Mouse (Mus musculus): Measurements from ENCODE around the gene Kif1b. TPM values are rescaled to one million over a fixed set of nuclear protein-coding genes. Genes with fewer than 3 reads are reported as not detected.

Gene Kif1b
- total RNA-seq (2017), result 23.9 to 67.6 TPM (median 31.8 TPM) in 3 replicates

GRCm38 (mm10) chr4:149307596-149308490 is at the start of gene Kif1b:
Gene Kif1b (minus strand): TSS chr4:149307693.
- peak; percentile 99 for ATAC-seq (replicated peaks; ENCODE audit: insufficient number of reproducible peaks, low FRiP score, low TSS enrichment, poor library complexity, severe bottlenecking)

DNA sequence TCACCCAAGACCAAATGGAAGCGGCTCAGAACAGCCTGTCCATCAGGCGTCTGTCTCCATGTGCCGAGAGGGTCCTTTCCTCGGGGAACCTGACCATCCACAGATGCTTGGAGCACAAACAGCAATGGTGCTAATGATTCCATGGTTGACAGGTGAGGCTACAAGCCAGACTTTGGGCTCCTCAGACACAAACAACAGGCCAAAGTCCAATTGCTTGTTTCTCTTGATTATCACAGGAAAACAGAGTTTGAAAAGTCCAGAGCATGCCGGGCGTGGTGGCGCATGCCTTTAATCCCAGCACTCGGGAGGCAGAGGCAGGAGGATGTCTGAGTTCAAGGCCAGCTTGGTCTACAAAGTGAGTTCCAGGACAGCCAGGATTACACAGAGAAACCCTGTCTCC is 47.2 kb upstream of the Kif1b start:
- no peak for ATAC-seq (replicated peaks; ENCODE audit: insufficient number of reproducible peaks, low FRiP score, low TSS enrichment, poor library complexity, severe bottlenecking)

DNA sequence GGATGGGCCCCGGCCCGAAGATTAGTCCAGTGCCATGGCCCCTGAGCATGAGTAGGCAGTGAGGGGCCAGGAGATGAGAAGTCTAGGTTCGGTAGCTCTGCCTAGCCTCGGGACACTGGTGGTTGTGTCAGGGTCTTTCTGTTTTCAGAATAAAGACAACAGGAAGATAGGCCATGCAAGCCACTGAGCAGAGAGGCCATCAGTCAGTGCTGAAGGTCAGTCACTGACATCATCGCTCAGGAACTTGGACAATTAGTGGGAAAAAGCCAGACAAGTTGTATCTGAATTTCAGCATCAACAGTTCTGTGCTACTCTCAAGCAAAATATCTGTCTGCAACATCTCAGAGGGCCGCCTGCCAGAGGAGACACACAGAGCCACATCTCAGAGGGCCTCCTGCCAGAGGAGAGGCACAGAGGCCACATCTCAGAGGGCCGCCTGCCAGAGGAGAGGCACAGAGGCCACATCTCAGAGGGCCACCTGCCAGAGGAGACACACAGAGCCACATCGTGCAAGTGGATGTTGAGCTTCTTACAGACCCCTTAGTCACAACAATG is 44.2 kb upstream of the Kif1b start:
- no peak for ATAC-seq (replicated peaks; ENCODE audit: insufficient number of reproducible peaks, low FRiP score, low TSS enrichment, poor library complexity, severe bottlenecking)

DNA sequence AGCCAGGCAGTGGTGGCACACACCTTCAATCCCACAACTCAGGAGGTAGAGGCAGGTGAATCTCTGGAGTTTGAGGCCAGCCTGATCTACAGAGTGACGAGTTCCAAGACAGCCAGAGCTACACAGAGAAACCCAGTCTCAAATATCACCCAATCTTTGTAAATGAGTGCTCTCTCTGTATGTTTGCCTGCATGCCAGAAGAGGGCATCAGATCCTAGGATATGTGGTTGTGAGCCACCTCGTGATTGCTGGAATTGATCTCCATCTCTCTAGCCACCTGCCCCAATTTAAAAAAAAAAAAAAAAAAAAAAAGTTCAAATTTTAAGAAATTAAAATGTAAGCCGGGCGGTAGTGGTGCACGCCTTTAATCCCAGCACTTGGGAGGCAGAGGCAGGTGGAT is 41.5 kb upstream of the Kif1b start:
- no peak for ATAC-seq (replicated peaks; ENCODE audit: insufficient number of reproducible peaks, low FRiP score, low TSS enrichment, poor library complexity, severe bottlenecking)

DNA sequence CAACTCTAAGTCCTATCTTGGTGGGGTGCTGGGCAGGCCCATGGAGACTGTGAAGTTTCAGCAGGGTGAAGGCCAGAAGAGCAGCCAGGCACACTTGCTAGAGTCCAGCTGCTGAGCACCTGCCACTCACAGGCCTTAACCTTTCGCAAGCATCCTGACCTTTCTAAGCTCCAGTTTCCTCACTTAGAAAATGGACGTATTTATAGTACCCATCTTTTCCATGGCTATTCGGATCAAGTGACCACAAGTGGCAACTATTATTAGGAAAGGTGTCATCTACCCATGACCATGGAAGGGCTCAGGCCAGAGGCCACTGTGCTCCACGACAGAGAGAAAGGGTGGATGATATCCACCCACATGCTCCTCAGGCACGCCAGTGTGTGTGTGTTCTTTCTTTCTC is 38.4 kb upstream of the Kif1b start:
- no peak for ATAC-seq (replicated peaks; ENCODE audit: insufficient number of reproducible peaks, low FRiP score, low TSS enrichment, poor library complexity, severe bottlenecking)

DNA sequence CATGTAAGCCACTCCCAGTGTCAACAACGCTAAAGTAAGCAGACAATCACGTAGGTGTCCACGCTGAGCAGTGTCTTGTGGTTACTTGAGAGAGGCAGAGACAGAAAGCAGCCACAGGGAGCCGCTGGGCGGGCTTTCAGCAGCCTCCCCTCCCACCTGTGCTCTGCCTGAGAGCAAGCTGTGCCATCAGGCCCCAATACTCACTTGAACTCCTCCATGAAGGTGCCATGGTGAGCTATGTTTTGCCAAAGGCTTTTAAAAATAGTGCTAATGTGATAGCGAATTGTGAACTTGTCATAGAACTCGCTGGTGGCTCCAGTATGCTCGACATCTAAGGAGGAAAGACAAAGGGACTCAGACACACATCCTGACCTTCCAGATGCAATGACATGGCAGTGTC is 36.8 kb upstream of the Kif1b start:
- no peak for ATAC-seq (replicated peaks; ENCODE audit: insufficient number of reproducible peaks, low FRiP score, low TSS enrichment, poor library complexity, severe bottlenecking)

DNA sequence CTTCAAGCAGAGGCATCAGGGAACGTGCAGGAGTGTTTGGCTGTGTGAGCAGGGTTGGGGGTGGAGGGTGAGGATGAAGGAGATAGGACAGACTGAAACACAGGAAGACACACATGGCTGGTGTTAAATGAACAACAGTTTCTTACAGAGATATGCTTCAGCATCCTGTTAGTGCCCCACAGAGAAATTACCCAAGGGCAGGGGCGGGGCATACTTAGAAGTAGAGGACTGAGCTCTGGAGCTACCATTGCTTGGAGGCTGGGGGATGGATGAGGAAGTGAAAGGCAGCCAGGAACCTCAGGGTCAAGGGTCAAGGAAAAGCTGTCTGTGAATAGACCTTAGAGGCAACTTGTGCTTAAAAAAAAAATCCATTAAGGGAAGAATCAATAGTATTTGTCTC is 33.2 kb upstream of the Kif1b start:
- peak; percentile 64 for ATAC-seq (replicated peaks; ENCODE audit: insufficient number of reproducible peaks, low FRiP score, low TSS enrichment, poor library complexity, severe bottlenecking)

DNA sequence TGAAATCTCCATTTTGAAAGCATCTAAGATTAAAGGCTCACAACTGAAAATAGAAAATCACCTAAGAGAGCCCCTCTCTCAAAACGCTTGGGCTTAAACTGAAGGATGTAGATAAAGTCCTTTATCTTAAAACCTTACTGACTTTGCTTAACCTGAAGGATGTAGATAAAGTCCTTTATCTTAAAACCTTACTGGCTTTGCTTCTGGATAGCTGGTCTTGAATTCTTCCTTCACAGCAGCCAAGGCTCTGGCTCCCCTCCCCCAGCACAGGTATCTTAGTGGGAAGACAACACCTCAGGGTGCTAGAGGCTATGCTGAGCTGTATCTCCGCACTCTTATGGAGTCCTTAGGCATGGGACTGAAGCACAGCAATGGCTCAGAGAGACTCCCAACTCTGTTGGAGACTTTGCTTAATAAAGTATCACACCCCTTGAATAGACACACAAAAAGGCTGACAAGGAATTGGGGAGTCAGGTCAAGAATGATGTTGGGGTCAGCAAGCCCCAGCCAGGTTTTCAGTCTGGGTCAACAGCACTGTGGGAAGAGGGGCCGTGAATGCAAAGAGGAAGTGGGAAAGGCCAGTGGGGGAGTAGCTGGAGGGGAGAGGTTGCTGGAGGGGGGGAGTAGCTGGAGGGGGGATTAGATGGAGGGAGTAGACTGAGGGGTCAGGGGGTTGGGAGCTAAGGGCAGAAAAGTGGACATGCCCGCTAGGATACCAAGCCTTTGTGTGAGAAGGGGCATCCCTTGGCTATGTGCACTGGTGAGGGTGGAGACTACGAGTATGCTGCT is 32.1 kb upstream of the Kif1b start:
- ATAC-seq (replicated peaks; ENCODE audit: insufficient number of reproducible peaks, low FRiP score, low TSS enrichment, poor library complexity, severe bottlenecking), result no peak

DNA sequence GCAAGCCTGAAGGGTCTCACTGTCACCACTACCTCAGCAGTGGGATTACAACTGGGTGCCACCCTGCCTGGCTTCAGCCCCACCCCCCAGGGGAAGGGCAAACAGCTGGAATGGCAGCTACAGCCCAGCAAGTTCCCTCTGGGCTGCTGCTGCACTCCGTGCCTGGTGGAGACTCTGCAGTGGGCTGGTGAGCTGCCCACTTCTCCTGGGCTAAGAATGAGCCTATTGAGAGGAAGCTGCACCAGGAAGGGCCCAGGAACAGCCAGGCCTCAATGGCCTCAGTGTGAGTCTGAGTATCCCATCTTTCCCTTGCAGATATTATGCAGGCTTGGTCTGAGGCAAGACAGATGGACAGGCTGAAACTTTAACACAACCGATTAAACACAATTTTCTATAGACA is 30.6 kb upstream of the Kif1b start:
- no peak for ATAC-seq (replicated peaks; ENCODE audit: insufficient number of reproducible peaks, low FRiP score, low TSS enrichment, poor library complexity, severe bottlenecking)

DNA sequence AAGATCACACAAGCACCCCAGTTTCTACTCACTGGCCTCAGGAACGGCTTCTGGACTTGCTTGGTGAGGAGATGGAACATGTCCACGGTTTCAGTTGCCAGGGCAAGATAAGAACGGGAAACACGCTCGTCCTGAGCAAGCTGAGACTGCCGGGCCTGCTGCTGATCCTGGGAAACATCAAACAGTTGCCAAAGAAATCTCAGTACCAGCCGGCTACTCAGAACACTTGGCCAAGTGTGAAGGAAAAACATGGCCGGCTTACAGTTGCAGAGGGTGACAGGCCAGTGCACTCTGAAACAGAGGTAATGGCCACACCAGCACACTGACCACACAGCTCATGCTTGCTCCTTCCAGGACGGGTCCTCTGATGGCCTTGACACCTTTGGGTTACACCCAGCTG is 29.9 kb upstream of the Kif1b start:
- ATAC-seq (replicated peaks; ENCODE audit: insufficient number of reproducible peaks, low FRiP score, low TSS enrichment, poor library complexity, severe bottlenecking), result no peak; the same call in 1 of the 2 replicates

GRCm38 (mm10) chr4:149336302-149336701 is 28.8 kb upstream of the Kif1b start:
- ATAC-seq (replicated peaks; ENCODE audit: insufficient number of reproducible peaks, low FRiP score, low TSS enrichment, poor library complexity, severe bottlenecking), result no peak

DNA sequence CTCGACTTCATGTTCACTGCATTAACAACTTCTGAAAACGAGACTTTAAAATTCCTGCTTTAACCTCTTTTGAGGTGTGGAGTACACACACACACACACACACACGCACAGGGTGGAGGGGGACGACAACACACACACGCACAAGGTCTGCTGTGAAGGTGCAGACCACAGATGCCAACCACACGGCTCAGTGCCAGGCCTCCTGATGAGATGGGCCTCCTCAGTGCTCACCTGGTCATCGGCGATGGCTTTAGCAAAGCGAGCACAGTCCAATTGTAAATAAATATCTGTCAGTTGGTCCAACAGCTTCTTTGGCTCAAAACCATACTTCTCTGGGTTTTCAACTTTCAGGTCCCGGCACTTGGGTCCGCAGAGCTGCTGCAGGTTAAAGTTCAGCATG is 27.4 kb upstream of the Kif1b start:
- no peak for ATAC-seq (replicated peaks; ENCODE audit: insufficient number of reproducible peaks, low FRiP score, low TSS enrichment, poor library complexity, severe bottlenecking)

- ATAC-seq (replicated peaks; ENCODE audit: insufficient number of reproducible peaks, low FRiP score, low TSS enrichment, poor library complexity, severe bottlenecking), result no peak
These were observed 25.2 kb upstream of the Kif1b start for GRCm38 (mm10) chr4:149332726-149333125.

DNA sequence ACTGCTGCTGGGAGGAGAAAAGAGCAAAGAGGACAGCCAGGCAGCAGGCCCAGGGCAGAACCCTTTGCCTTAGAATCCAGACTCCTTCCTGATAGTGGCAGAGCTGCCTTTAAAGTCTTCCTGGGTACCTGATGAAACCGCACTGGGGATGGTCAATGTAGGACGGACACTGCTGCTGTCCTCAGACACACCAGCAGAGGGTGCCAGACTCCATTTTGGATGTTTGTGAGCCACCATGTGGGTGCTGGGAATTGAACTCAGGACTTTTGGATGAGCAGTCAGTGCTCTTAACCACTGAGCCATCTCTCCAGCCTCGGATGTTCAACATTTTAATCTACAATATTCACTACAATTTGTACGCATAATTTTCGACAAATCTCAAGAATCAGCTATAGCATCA is 23.0 kb upstream of the Kif1b start:
- ATAC-seq (replicated peaks; ENCODE audit: insufficient number of reproducible peaks, low FRiP score, low TSS enrichment, poor library complexity, severe bottlenecking), result no peak

DNA sequence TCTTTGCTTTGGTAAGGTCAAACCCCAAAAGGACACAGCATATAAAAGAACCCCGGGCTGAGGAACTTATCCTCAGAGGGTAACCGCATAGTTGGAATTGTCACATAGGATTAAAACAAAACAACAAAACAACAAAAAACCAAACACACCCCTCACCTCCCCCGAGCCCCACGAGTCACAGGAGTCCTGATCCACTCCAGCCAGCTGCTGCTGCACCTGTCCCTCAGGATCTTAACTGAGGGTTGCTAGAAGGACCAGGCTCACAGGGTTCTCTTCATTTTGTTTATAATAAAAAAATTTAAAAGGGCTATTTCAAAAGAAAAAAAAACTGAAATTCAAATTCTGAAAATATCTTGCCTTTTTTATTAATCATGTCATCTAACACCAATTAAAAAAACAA is 21.2 kb upstream of the Kif1b start:
- no peak for ATAC-seq (replicated peaks; ENCODE audit: insufficient number of reproducible peaks, low FRiP score, low TSS enrichment, poor library complexity, severe bottlenecking)

GRCm38 (mm10) chr4:149327281-149327680 is 19.8 kb upstream of the Kif1b start:
- no peak for ATAC-seq (replicated peaks; ENCODE audit: insufficient number of reproducible peaks, low FRiP score, low TSS enrichment, poor library complexity, severe bottlenecking)

GRCm38 (mm10) chr4:149325411-149326162 is 18.1 kb upstream of the Kif1b start:
- ATAC-seq (replicated peaks; ENCODE audit: insufficient number of reproducible peaks, low FRiP score, low TSS enrichment, poor library complexity, severe bottlenecking), result no peak

DNA sequence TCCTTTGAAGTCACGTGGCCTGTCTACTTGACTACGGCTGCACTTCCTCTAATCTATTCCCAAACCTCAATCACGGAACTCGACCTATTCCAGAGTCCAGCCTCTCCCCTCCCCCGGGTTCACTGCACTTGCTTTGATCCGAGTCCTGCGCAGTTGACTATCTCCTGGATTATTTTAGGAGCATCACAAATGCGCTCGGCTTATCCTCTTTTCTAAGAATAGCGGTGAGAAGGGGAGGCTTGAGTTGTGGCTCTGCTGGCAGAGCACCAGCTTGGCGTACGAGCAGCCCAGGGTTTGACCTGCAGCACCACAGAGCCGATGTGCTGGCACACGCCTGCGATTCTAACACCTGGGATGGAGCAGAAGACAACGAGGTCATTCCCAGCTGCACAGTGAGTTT is 16.2 kb upstream of the Kif1b start:
- no peak for ATAC-seq (replicated peaks; ENCODE audit: insufficient number of reproducible peaks, low FRiP score, low TSS enrichment, poor library complexity, severe bottlenecking)

GRCm38 (mm10) chr4:149322718-149323117 is 15.2 kb upstream of the Kif1b start:
- ATAC-seq (replicated peaks; ENCODE audit: insufficient number of reproducible peaks, low FRiP score, low TSS enrichment, poor library complexity, severe bottlenecking), result no peak

All from monocyte, adult 5-6 weeks (primary cell).